Comparison of ENCODE assay signal across 8 mouse cellular contexts in the genomic region with DNA sequence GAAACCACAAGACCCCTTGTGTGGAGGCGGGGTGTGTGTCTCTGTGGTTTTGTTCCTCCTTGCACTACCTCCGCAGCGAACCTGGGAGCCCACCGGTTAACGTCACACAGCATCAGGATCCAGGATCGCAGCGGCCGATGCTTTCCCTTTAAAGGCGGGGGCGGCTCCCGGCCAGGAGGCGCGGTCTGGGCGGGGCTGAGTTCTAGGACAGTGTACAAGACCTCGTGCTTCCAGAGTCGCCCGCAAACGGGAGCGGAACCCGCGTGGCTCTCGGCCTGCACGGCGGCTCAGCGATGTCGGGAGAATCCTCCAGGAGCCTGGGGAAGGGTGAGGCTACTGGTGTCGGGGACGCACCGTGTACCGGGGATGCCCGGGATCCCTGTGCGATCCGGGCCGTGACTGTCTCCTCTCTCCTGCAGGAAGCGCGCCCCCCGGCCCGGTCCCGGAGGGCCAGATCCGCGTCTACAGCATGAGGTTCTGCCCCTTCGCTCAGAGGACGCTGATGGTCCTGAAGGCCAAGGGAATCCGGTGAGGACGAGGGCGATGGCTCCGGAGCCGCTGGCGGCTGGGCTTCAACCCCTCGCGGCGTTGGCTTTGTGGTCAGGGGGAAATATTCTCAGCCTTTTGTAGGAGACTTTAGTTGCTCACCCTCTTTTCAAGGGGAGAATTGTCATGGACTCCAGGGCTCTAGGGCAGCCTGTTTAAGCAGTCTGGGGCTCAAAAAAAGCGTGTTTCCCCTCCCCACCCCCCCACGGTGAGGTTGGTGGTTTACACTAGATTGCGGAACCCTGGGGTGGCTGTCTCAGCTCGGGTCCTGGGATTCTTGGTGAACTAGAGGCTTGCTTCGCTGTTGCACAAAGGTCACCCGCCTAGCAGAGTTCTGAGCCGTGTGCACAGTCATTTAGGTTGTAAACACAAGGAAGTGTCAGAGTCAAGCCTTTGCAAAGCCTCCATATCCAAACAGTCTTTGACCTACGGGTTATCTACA. TPM values are rescaled to one million over a fixed set of nuclear protein-coding genes. Genes with fewer than 3 reads are reported as not detected.
DNase-seq lines count a peak whose midpoint lies in the region; ATAC-seq and TF ChIP-seq lines count a peak whose summit lies in the region.

A gene (plus strand): TSS at position 175 of the 988 bp plus-strand sequence.

- WGBS in heart, embryonic 12.5 days: under 1% methylated on average over 60 of the region's 60 CpGs
- under 1% methylated on average over 58 of the region's 60 CpGs for WGBS in kidney, postnatal 0 days
- WGBS in liver, adult 2 months: under 1% methylated on average over 59 of the region's 60 CpGs

- H3K4me2 ChIP-seq in heart, embryonic 12.5 days: peak within 1 kb of the TSS; percentile 99
- peak within 1 kb of the TSS; percentile 83 for H3K4me2 ChIP-seq in kidney, postnatal 0 days (ENCODE audit: low read length)

- H3K9ac ChIP-seq in heart, embryonic 12.5 days: peak within 1 kb of the TSS; percentile 82
- peak within 1 kb of the TSS; percentile 53 for H3K9ac ChIP-seq in kidney, postnatal 0 days (ENCODE audit: low read depth, low read length)
- H3K9ac ChIP-seq in liver, adult 2 months (ENCODE audit: low read depth, low read length): peak within 1 kb of the TSS; percentile 88

- H3K9me3 ChIP-seq in erythroblast, embryonic 14.5 days (ENCODE audit: control insufficient read depth, low read length): no peaks in the 10 kb centered on the region
- H3K9me3 ChIP-seq in heart, embryonic 12.5 days (replicated peaks): no peaks in the 10 kb centered on the region
- H3K9me3 ChIP-seq in kidney, postnatal 0 days (replicated peaks; ENCODE audit: low read length): no peaks in the 10 kb centered on the region

- TF ChIP-seq POLR2A in brain, embryonic 14.5 days (IDR thresholded peaks at IDR 0.05; ENCODE audit: borderline replicate concordance, extremely low read depth, insufficient read depth, insufficient read length, poor library complexity, severe bottlenecking): peak; percentile 34; the same call in 1 of the 2 replicates
- TF ChIP-seq POLR2A in liver, adult 2 months (IDR thresholded peaks at IDR 0.05; ENCODE audit: extremely low read depth, insufficient read depth, low read length): peak; percentile 96

- H3K4me3 ChIP-seq in erythroblast, embryonic 14.5 days (replicated peaks): peak within 1 kb of the TSS; percentile 64
- H3K4me3 ChIP-seq in heart, embryonic 12.5 days: peak within 1 kb of the TSS; percentile 68
- peak within 1 kb of the TSS; percentile 48 for H3K4me3 ChIP-seq in kidney, postnatal 0 days (replicated peaks; ENCODE audit: low read depth, low read length)
- peak within 1 kb of the TSS; percentile 92 for H3K4me3 ChIP-seq in liver, adult 2 months (ENCODE audit: insufficient read depth, low read depth, low read length)

- peak; percentile 91 for ATAC-seq in heart, embryonic 12.5 days (ENCODE audit: insufficient number of reproducible peaks, low FRiP score)
- peak; percentile 94 for ATAC-seq in kidney, postnatal 0 days (replicated peaks; ENCODE audit: low FRiP score, low read depth)
- peak; percentile 88 for ATAC-seq in monocyte, adult 5-6 weeks (replicated peaks; ENCODE audit: insufficient number of reproducible peaks, low FRiP score, low TSS enrichment, poor library complexity, severe bottlenecking)

- no peaks in the 10 kb centered on the region for H3K79me2 ChIP-seq in liver, adult 2 months (ENCODE audit: control insufficient read depth, insufficient read depth, low read length)

- peak; percentile 72 for DNase-seq in CD4-positive helper T cell, adult 2 months (ENCODE audit: low read depth, low spot score)
- peak; percentile 90 for DNase-seq in brain, embryonic 14.5 days (ENCODE audit: low read depth)
- peak; percentile 93 for DNase-seq in kidney, postnatal 0 days (ENCODE audit: low spot score)
- peak; percentile 71 for DNase-seq in liver, adult 2 months (ENCODE audit: extremely low read depth, low read depth, low spot score)
- DNase-seq in spleen, postnatal 36 days (ENCODE audit: low spot score in 2 of 2): peak; percentile 66 to 74

- H3K27ac ChIP-seq in heart, embryonic 12.5 days (ENCODE audit: poor library complexity, severe bottlenecking): peak within 1 kb of the TSS; percentile 20
- H3K27ac ChIP-seq in kidney, postnatal 0 days: peak within 1 kb of the TSS; percentile 47
- H3K27ac ChIP-seq in liver, adult 2 months (replicated peaks; ENCODE audit: insufficient read depth, low read depth, low read length): peak within 1 kb of the TSS; percentile 81

- H3K4me1 ChIP-seq in erythroblast, embryonic 14.5 days (ENCODE audit: control insufficient read depth): peaks cover 15% of the 10 kb centered on the region
- peaks cover 13% of the 10 kb centered on the region for H3K4me1 ChIP-seq in heart, embryonic 12.5 days (replicated peaks)
- H3K4me1 ChIP-seq in kidney, postnatal 0 days (replicated peaks; ENCODE audit: insufficient read depth, low read length): peaks cover 7% of the 10 kb centered on the region
- H3K4me1 ChIP-seq in liver, adult 2 months (ENCODE audit: control insufficient read depth, insufficient read depth, low read length): peaks cover 3% of the 10 kb centered on the region; the same call in 1 of the 2 replicates

- H3K27me3 ChIP-seq in erythroblast, embryonic 14.5 days (ENCODE audit: control insufficient read depth): peaks cover 19% of the 10 kb centered on the region
- no peaks in the 10 kb centered on the region for H3K27me3 ChIP-seq in heart, embryonic 12.5 days (replicated peaks)
- H3K27me3 ChIP-seq in kidney, postnatal 0 days (ENCODE audit: insufficient read depth, low read length): no peaks in the 10 kb centered on the region
- H3K27me3 ChIP-seq in liver, adult 2 months (ENCODE audit: control insufficient read depth, insufficient read depth, low read length): no peaks in the 10 kb centered on the region

- peaks cover 4% of the 10 kb centered on the region; the same call in 1 of the 2 replicates for H3K36me3 ChIP-seq in erythroblast, embryonic 14.5 days (ENCODE audit: control insufficient read depth)
- H3K36me3 ChIP-seq in heart, embryonic 12.5 days: peaks cover 10% of the 10 kb centered on the region
- 0 out of 2 replicates have a peak, but pooled peaks cover 11% of the 10 kb centered on the region for H3K36me3 ChIP-seq in kidney, postnatal 0 days (ENCODE audit: insufficient read depth, low read length)
- H3K36me3 ChIP-seq in liver, adult 2 months (ENCODE audit: control insufficient read depth, insufficient read depth, low read length): peaks cover 17% of the 10 kb centered on the region

- no peak for TF ChIP-seq CTCF in brain, embryonic 14.5 days (IDR thresholded peaks at IDR 0.05; ENCODE audit: borderline replicate concordance, extremely low read depth, insufficient read depth, insufficient read length)
- 0 out of 2 replicates have a peak, but pooled peaks have one; percentile 2 for TF ChIP-seq CTCF in kidney, postnatal 0 days (IDR thresholded peaks at IDR 0.05; ENCODE audit: low read depth)
- no peak for TF ChIP-seq CTCF in liver, adult 2 months (IDR thresholded peaks at IDR 0.05; ENCODE audit: low read depth, low read length)

RNA-seq across cellular contexts. Expression of the gene that starts here (rescaled TPM):
- 64.8 and 65.6 TPM in 2 replicates for polyA plus RNA-seq in brain, embryonic 14.5 days (2012; rRNA removed)
- 3.0 and 3.1 TPM in 2 replicates for polyA plus RNA-seq in erythroblast, embryonic 14.5 days (2012)
- polyA plus RNA-seq in heart, embryonic 12.5 days (2016; fragmentation: Nextera tagmentation; extraction: Ambion mirVana): 81.4 and 84.0 TPM in 2 replicates
- 150 and 159 TPM in 2 replicates for polyA plus RNA-seq in kidney, postnatal 0 days (2015; fragmentation: Nextera tagmentation; extraction: Ambion mirVana)
- total RNA-seq in liver, adult 2 months (2014; rRNA removed): 149 and 176 TPM in 2 replicates
- 116 and 123 TPM in 2 replicates for polyA plus RNA-seq in liver, adult 2 months (2012; rRNA removed)
- total RNA-seq in monocyte, adult 5-6 weeks (2017): 50.9 to 119 TPM (median 77.1 TPM) in 3 replicates

Comparison
In these comparisons a context has a peak if more than half of its experiments do, and no peak if none do; other contexts are left out.
1. Peak in every context shown above with its lines: DNase-seq, ATAC-seq, H3K4me3 ChIP-seq and H3K27ac ChIP-seq.
2. RNA of the gene that starts here (polyA plus RNA-seq): 150 to 159 TPM in kidney, postnatal 0 days, 116 to 123 TPM in liver, adult 2 months, 81.4 to 84.0 TPM in heart, embryonic 12.5 days and 64.8 to 65.6 TPM in brain, embryonic 14.5 days; 3.0 to 3.1 TPM in erythroblast, embryonic 14.5 days; every median in the first group is over 10 times any median in the second.
3. H3K27ac ChIP-seq: peak in every context shown above with its lines; median percentile 81 in liver, adult 2 months; 47 in kidney, postnatal 0 days; 20 in heart, embryonic 12.5 days.